Mouse (Mus musculus): ENCODE measurements around the gene Dab2ip. TPM values are rescaled to one million over a fixed set of nuclear protein-coding genes. Genes with fewer than 3 reads are reported as not detected.

Gene Dab2ip
- polyA plus RNA-seq, 1 experiment from 2014 or later = 19.0 TPM

GRCm38 (mm10) chr2:35621796-35622195, 63.7 kb downstream of the Dab2ip start:
- DNase-seq (ENCODE audit: low spot score) = peak; percentile 46

DNA sequence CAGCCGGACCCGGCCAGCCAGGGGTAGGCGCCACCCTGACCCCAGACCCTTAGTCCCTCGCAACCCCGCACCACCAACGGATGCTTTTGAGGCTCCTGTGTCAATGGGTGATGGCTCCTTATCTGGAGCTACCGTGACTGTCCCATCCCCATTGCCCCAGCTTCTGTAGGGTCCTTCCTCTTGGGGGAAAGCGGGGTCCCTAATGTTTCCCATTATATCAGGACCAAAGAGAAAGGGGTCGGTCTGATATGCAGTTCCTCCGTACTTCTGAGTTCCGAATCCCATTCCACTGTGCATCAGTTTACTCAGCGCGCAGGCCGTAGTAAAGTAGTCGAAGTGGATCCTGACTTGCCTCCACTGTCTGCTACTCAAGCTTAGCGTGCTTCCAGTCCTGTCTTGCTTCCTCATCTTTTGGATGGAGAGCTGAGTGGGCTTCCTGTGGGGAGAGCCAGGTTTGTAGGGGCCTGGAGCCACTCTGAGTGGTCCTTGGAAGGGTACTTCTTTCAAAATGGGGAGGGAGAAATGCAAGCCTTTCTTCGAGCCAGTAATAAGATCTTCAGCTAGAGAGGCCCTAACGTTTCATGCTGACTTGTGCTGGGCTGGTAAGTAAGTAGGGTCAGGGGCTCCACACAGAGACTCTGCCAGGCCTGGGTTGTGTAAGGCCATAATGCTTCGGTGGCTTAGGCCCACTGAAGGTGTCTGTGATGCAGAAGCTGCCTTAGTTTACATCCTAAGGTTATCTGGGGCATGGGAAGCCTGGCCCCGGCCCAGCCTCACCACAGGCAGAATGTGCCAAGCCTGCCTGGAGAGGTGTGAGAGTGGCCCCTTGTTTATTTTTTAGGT, 64.4 kb downstream of the Dab2ip start:
- DNase-seq (ENCODE audit: low spot score) = no peak

- no peak for DNase-seq (ENCODE audit: low spot score)
These were observed 65.0 kb downstream of the Dab2ip start for GRCm38 (mm10) chr2:35623104-35623377.

DNA sequence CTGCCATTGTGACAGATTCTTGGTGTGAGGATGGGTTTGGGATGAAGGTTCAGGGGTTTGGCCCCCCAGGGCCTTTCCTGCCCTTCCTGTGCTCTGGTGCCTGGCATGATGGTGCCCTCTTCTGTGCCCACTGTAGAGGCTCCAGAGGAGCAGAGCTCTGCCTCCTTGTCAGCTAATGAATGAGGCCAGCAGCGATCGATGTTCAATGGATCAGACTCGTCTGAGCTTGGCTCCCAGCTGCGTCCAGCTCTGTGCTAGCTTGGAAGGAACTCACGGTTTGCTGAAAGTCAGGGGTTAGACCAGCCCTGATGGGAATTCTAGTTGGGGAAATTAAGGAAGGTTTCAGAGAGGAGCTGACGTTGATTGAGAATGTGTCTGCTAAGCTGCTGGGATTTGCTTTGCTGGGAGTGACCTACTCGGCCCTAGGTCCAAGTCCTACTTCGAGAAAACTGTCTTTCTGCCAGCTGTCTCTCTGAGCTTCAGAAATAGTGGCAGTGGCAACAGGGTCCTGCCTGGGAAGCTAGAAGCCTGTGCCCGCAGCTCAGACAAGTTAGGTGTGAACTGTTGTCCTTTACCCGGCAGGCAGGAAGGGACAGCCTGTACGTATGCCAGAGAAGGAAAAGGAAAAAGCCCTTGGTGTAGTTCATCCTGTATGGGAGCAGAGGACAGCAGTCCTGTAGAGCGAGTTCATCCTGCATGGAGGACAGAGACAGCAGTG, 65.5 kb downstream of the Dab2ip start:
- DNase-seq (ENCODE audit: low spot score) = no peak

DNA sequence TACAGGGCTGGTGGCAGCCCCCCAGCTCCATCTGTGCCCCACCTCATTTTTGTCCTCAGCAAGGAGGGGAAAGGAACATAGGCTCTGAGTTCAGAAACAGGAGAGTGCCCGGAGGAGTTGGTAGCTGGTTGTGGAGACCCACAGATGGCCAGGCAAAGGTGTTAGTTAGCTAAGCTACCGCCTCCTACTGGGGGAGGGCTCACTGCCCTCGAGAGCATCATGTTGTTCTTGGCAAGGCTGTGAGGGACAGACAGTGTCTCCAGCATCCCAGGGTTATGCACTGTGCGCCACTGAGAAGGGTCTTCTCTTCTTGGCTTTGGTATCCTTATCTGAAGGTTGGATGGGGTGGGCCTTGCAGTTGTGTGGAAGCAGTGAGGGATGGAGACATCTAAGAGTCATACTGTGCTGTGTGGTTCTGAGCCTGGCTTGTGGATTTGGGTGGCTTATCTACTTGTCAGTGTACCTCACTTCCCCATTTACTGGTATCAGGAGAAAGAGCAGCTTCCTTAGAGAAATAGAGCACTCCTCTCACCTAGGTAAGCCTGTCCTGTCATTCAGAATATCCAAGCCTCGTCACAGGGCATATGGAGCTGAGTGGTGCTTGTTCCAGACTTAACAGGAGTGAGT, 66.4 kb downstream of the Dab2ip start:
- DNase-seq (ENCODE audit: low spot score) = no peak

DNA sequence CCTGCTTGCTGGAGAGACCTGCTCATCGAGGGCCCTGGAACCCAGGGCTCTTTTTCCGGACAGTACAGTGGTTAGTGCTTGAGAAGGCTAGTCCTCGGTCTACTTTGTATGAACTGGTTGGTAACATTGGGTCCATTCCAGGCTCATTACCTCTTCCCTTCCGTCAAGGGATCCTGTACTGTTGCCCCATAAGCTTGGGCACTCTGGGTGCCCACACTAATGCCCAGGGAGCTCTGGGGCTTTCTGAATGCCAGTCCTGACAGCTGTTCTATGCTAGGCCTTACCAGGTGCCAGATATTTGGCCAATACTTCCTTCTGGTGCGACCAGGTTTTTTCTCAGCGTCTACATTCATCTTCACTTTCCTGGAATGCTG, 66.9 kb downstream of the Dab2ip start:
- no peak for DNase-seq (ENCODE audit: low spot score)

- no peak for DNase-seq (ENCODE audit: low spot score)
These were observed 67.5 kb downstream of the Dab2ip start for GRCm38 (mm10) chr2:35625526-35625925.

GRCm38 (mm10) chr2:35626181-35626727, 68.2 kb downstream of the Dab2ip start:
- DNase-seq (ENCODE audit: low spot score) = no peak

- no peak for DNase-seq (ENCODE audit: low spot score)
These were observed 69.3 kb downstream of the Dab2ip start for GRCm38 (mm10) chr2:35627298-35627898.

- no peak for DNase-seq (ENCODE audit: low spot score)
These were observed 70.0 kb downstream of the Dab2ip start for GRCm38 (mm10) chr2:35628052-35628451.

- no peak for DNase-seq (ENCODE audit: low spot score)
These were observed 70.6 kb downstream of the Dab2ip start for GRCm38 (mm10) chr2:35628656-35629055.

DNA sequence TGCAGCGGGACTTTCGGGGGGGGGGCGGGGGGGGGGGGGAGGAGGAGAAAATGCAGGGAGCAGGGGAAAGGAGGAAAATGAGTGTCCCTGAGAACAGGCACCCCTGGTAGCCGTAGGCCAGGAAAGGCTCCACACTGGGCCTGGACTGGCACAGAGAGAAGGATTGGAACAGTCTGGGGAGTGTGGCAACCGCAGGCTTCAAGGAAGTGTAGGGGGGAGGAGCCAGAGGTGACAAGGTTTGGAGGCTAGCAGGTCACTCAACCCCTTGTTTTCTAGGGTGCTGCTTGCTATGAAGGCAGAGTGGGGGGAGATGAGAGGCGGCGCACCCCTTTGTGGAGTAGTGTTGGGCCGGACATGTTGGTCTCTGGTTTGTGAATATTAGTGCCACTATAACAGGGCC, 71.1 kb downstream of the Dab2ip start:
- DNase-seq (ENCODE audit: low spot score) = no peak

DNA sequence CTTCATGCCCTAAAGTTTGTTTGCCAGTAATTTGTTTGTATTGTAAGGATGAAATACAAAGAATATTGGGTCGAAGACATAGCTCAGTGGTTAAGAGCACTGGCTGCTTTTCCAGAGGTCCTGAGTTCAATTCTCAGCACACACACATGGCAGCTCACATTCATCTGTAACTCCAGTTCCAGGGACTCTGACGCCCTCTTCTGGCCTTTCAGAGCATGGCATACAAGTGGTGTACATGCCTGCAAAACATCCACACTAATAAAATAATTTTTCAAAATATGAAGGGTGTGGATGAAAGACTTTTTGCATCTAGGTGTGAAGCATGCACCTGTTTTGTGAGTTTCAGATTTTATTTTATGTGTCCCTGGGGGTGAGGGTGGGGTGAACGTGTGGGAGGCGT, 75.3 kb downstream of the Dab2ip start:
- no peak for DNase-seq (ENCODE audit: low spot score)

GRCm38 (mm10) chr2:35634963-35635362, 76.9 kb downstream of the Dab2ip start:
- no peak for DNase-seq (ENCODE audit: low spot score)

- no peak for DNase-seq (ENCODE audit: low spot score)
These were observed 77.5 kb downstream of the Dab2ip start for GRCm38 (mm10) chr2:35635541-35635940.

DNA sequence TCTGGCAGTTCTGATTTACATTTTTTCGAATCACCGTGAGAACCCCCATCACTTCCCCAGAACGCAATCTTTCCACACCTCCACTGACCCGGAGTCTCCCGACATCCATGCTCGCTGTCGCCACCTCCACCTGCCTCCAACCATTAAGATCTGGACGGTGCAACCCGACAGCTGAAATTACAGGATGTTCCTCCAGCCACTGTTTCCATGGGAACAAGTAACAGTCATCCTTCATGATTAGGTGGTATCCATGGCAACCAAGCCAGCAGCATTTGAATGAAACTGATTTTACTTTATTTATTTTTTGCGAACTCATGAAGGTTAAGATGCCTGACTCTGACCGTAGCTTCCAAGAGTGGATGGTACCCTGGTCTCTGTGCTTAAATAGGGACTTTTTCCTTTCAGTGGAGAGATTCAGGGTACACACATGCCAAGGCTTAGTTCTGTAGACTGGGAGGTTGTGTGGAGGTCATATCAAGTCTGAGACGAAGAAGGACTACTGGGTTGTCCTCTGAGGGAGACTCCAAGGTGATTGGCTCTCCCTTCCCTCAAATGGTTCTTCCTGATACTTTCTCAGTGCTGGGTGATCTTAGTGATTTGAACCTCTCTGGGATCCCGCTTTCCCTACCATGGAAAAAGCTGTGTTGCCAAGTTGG, 79.9 kb downstream of the Dab2ip start:
- no peak for DNase-seq (ENCODE audit: low spot score)

GRCm38 (mm10) chr2:35639799-35640198, 81.7 kb downstream of the Dab2ip start:
- no peak for DNase-seq (ENCODE audit: low spot score)

DNA sequence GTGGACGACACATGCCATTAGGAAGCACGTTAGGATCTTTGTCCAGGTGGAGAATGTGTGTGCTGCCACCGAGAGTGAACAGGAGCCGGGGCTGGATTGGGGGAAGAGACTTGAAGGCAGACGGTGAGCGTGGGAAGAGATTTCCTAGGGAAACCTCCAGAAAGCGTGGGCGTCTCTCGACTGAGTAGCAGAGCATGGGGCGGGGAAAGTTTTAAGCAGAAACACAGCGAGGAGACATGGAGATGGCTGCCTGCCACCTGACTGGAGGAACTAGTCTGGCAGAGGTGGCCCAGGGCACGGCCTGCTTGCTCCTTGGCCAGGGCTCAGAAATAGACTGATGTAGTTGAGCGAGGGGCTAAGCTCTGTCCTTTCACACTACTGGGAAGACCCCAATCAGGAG, 82.5 kb downstream of the Dab2ip start:
- no peak for DNase-seq (ENCODE audit: low spot score)

DNA sequence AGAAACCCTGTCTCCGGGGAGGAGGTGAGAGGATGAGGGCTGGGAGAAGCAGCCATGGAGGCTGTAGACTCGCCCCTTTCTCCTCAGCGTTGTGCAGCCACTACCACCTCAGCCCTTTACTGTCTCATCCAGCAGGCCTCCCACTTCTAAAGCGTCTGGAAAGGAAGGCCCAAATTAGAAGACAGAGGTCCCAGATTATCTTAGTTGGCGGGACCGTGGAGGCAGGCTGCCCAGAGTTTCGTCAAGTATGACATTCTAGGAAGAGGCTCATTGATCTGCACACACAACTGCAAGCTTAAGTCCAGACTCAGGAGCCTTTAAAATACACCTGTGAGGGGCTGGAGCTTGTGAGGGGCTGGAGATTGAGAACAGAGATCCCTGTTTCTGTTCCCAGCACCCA, 84.2 kb downstream of the Dab2ip start:
- DNase-seq (ENCODE audit: low spot score) = no peak

GRCm38 (mm10) chr2:35646553-35646952, 88.5 kb downstream of the Dab2ip start:
- DNase-seq (ENCODE audit: low spot score) = no peak

- peak; percentile 61 for DNase-seq (ENCODE audit: low spot score)
These were observed 91.6 kb downstream of the Dab2ip start for GRCm38 (mm10) chr2:35649708-35650107.
